Mouse (Mus musculus) ovary, postnatal 14 days (tissue): ENCODE measurements around the gene Ptp4a2.

Experiments
- DNase-seq: peaks from one replicate; pipeline ENCODE4 v3.0.0; 2022; ENCODE audit warnings: low spot score

Ptp4a2 gene

DNA sequence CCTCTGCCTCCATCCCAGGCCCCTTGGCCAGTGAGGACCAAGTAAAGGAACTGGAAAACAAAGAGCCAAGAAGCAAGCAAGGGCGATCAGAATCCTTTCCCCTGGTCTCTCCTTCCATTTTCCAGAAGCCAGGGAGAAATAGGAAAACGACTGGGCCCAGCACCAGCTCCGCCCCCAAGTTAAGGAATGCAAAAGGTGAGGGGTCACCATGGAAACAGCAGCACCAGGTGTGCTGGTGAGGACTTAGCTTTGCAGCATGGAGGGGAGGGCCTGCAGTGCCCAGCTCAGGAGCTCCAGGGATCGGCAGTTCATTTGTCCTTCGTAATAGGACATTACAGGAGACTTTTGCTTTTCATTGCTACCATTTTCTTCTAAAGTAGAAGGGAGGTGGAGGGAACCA is 13.0 kb upstream of the Ptp4a2 start:
- DNase-seq: no peak

DNA sequence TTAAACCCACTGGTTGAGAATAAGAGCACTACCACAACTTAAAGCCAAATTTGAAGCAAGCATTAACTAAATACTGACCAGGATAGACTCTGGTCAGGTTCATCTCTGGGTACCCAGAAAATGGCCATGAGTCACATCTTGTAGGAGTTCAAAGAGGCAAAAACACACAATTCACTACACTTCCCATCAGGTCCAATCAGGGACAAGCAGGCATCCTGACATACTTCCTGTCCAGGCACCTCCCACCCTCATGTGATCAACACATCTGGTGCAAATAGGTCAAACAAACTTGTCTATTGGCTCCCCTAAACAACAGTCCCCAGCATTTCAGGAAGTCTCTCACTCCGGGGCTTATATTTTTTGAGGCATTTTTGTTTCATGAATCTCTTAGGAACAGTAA is 7.7 kb upstream of the Ptp4a2 start:
- no peak for DNase-seq

DNA sequence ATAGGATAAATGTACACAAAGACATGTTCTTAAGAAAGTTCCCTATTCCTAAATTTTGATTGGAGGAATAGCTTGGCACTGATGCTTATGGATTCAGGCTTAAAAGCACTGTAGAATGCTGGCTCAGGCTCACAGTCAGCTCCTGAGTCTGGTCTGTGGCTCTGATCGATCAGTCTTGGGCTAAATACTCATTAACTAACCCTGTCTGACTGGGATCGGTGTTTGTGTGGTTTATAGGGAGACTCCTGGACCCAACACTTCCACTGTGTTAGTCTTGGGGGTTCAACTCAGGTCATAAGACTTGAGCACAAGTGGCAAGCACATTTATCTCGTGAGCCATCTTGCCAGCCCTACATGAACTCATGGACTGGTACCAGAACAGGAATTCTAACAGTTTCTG is 6.0 kb upstream of the Ptp4a2 start:
- DNase-seq: no peak

DNA sequence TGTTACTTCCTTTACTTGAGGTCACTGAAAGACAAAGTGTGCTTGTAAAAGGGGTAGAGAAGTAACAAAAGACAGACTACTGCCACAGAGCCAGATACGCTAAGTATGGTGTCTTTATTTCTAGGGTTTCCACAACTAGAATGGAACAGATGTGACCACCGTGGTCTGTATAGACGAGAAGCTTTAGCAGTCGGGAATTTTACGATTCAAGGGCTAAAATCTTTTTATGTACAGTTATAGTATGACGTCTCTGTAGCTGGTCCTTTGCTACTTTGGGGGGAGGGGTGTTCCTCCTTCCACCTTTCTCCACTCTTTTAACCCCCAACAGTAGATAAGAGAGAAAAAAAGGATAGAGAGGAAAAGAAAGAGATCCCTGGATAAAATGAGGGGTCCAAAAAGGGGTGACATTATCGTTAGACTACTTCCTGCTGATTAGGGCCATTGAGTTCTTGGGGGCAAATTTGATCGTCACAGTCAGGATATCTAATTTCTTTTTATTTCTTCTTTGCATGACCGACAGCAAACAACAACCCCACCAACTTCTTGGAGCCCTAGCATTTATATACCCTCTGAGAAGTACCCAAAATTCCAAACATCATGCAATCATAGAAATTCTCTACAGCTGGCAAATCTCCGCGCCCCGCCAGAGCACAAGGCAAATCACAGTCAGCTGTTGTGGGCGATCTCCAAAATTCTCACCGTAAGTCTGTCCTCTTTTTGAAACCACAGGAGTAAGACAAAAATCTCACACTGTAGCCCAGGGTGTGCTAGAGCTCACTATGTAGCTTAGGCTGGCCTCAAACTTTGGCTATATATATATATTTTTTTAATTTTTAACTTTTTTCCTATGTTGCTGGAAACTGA is 818 bp downstream of the Ptp4a2 start:
- no peak for DNase-seq

DNA sequence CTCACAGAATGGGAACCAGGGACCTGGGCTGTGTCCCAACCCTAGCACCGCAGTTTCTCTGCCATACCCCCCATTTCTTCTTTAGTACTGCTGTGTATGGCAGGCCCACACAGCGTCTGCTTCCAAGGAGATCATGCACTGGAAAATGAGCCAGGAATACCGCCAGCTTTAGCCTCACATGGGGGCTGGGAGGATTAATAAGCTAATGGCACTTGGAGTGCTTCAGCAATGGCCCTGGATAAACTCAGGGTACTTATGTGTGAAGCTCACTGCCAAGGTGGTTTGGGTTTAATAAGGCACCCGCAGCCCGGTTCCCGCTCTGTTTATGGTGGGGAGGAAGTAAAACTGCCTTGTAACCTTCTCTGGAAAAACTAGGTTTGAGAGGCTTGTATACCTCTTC is 6.6 kb downstream of the Ptp4a2 start:
- DNase-seq: no peak

DNA sequence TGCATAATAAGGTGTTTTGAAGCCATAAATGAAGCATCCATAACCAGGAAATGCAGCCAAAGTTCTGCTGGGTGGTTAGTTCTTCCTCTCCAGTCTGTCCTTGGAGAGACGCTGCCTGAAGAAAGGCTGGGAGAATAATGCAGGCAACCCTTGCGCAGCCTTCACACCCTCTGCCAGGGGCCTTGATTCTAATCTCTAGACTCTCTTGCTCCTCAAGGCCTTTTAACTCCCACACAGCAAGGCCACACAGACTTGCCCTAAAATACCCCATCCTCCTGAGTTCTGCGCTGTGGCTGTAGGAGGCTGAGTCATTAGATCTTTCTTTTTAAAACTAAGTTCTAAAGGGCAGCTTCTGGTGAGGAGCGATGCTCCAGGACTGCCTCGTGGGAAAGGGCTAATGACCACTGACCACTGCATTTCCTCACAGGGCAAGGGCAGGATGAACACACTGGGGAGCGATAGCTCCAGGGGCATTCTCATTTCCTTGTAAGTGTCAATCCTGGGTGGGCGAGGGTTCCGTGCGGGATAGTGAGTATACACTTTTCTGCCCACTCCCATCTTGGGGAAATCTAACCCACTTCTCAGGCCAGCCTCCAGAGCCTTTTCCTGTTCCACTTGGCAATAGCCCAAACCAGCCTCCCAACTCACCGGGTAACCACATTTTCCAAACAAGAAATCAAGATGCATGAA is 7.6 kb downstream of the Ptp4a2 start:
- DNase-seq: peak; percentile 28

DNA sequence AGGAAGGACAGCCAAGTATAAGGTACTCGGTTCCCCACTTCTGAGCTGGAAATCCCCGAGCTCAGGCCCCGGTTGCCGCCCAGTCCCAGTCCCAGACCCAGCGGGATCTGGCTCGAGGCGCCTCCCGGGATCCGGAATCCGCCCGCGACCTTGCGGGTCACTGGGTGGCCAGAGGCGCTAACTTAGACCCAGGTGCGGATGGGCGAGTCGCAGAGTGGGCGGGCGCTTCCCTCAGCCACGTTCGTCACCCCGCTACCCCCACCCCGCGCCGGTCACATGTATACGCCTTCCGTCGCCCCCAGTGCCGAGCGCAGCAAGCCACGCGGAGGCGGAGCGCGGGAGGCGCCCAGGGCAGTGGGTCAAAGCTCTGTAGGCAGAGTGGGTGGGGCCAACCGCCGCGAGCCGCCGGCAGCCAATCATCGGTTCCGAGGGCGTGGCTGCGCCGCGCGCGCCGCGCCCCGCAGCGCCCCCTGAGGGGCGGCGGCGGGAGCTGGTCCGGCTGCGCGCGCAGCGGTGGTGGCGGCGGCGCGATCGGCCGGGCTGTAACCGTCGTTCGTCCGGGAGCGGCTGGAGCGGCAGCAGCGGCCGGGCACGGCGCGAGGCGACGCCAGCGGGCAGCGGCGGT is 8.8 kb downstream of the Ptp4a2 start:
- DNase-seq: peak; percentile 91

DNA sequence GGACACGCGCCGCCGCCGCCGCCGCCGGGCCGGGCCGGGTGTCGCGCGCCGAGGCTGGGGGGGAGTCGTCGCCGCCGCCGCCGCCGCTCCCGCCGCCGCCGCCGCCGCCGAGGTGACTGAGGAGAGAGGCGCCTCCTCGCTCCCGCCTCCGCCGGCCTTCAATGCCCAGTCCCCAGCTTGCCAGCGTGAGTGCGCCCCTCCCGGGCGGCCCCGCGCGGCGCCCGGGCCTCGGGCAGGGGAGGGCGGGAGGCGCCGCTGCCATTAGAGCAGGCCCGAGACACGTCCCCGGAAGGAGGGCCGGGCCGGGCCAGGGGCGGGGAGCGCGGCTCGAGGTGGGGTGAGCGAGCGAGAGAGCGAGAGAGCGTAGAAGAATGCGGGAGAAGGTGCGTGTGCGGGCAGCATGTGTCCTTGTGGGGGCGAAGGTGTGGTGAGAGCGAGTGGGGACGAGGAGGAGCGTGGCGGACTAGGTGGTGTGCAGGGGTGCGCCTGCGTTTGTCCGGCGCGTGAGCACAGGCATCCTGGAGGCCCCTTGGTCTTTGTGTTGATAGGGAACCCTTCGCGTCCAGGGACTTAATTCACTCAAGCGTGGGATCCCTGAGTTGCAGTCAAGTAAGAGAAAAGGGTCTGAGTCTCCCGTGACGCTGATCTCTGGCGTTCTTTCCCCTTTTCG is 9.5 kb downstream of the Ptp4a2 start:
- DNase-seq: peak; percentile 68

DNA sequence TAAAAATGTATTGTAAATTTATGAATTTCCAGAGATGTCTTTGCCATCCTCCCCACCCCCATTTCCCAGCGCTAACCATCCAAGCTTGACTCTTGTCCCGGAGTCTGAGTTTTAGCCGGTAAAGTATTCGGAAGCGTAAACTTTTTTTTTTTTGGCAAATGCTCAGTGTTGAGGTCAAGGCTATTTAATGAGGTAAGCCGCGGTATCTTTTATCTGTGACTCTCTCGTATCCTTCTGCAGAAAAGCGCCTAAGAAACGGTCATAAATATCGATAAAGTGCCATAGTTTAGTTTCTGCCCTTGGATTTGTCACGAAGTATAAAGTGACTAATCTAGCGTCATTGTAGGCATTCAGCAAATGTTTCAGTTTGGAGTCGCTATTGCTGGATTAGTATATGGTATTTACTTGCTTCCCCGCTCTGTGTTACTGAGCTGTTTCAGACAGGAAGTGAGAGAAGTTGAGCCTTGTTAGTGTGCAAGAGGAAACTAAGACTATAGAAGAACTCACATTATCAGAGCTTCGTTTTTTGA is 10.1 kb downstream of the Ptp4a2 start:
- DNase-seq: no peak

DNA sequence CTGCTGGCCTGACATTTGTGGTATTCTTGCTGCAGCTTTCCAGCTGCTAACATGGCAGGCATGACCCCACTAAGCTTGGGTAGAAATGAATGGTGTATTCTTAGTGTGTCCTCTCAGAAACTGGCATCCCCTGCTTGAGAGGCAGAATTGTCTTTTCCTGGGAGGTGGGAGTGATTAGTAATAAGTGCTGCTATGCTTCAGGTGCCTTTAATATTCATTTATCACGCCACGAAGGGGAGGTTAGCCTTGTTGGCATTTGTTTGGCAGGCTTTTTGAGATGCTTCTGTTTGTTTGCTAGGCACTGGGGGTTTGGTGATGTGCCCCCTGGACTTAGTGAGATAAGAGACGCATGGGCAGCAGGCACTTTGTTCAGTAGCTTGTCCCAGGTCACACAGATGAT is 11.3 kb downstream of the Ptp4a2 start:
- DNase-seq: no peak

DNA sequence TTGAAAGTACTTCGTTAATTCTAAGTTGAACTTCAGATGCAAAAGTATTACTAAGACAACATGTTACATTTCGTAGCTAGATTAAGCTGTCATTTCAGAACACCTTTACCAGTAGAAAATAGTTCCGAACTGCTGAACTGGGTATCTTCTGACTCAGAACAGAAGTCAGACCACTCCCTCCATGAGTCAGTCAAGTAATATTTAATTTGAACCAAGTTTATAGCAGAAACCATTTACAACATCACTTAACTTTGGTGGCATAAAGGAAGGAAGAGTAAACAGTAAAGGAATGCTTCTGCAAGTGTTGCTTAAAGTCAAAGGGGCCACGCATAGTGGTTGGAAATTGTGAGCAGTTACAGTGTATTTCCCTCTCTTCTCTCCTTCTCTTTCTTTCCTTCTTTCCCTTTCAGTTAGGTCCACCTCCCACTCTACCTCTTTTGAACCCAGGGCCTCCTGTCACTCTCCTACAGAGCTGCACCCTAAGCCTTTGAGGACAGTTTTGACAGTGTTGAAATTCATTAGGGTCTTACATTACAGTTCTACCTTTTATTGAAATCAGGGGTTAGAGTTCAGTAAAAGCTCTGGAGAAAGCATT is 12.3 kb downstream of the Ptp4a2 start:
- no peak for DNase-seq

DNA sequence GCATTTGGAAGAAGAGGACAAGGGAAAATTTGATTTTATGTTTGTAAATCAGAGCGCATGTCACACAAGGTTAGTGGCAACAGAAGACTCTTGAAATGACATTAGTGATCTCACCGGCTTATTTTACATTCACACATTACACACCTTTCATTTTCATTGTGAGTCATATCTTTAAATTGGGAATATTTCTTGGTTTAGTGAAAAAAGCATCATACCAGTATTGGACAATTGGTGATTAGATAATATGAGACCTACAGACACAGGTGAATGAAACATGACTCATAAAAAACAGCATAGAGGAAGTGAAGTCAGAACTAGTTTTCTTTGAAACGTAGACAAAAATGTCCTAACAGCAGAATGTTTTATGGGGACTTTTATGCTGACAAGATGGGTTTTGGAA is 16.6 kb downstream of the Ptp4a2 start:
- no peak for DNase-seq

DNA sequence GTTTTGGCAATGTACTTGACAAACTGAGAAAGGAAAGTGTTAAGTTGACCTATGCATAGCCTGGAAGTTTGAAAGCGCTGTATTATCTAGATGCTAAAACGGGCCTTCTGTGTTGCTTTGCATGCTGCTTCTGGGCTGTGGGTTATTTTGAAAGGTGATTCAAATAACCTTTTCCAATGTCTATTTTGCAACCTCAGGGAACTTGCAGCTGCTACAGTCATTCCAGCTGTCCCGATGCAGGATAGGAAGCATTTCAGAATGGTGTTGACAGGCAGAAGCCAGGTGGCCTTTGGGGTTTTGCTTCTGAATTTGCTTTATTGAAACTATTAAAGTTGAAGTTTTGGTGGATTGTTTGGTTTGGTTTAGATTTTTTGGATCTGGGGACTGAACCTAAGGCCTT is 17.1 kb downstream of the Ptp4a2 start:
- no peak for DNase-seq

DNA sequence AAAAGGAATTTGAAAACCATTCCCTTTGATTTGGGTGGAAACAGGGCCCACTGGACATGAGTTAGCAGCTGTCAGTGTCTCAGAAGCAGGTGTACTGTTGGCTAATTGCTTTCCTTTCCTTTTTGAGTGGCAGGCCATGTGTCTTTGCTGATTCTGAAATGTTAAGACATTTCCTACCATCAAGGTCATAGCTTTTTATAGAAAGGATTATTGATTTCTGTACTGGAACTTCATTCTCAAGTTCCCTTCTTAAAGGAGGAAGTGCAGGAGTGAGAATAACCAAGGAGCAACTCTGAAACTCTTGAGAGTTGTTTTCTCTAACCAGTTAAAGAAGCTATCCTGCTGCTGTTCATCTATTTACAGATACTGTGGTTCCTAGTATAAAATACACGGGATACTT is 18.8 kb downstream of the Ptp4a2 start:
- no peak for DNase-seq

DNA sequence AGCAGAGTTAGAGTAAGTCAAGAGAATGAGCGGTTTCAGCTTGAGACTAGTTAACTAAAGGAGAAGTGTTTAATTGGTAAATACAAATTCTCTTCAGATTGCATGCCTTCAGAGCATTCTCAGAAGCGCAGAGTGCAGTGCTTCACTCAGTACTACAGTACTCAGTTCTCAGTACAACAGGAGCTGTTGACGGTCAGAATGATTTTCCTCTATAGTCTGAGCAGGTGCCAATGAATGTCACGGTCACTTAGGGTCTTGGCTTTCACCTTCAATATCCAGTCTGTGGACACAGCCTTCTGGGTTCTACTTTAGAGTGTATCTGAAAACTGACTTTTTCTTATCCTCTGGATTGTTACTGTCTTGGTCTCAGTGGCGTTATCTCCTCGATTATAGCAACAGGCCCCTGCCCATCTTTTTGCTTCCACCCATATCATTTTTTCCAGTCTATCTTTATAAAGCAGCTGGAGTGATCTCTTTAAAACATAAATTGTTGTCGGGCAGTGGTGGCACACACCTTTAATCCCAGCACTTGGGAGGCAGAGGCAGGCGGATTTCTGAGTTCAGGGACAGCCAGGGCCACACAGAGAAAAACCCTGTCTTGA is 19.4 kb downstream of the Ptp4a2 start:
- DNase-seq: no peak

DNA sequence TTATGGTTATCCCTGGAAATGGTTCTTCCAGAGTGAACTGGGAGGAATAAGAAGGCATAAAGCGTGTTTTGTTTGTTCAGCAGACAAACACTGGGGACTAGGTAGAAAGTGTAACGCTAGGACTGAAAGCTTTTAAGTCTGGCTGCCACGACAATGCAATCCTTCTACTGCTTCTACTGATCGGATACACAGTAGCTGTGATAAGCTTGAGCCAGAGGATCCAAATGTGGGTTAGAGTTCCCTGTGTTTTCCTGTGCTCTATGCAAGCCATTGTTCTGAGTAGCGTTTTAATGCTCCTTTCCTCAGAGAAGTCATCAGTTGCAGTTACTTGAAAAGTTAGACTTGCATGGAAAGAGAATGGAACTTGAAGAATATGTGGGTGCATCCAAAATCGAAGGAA is 23.6 kb downstream of the Ptp4a2 start:
- DNase-seq: no peak

DNA sequence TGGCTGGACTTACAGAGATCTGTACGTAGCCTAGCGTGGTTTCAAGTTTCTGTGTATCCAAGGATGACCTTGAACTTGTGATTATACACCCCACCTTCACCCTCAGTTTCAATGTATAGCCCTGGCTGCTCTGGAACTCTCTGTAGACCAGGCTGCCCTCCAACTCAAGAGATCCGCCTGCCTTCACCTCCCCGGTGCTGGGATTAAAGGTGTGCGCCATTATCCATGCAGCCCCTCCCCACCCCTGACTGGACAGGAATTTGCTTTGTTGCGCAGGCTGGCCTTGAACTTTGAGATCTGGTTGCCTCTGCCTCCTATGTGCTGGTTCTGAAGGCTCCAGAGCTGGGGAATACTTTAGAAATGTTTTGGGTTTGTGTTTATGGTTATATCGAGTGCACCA is 24.3 kb downstream of the Ptp4a2 start:
- DNase-seq: no peak

DNA sequence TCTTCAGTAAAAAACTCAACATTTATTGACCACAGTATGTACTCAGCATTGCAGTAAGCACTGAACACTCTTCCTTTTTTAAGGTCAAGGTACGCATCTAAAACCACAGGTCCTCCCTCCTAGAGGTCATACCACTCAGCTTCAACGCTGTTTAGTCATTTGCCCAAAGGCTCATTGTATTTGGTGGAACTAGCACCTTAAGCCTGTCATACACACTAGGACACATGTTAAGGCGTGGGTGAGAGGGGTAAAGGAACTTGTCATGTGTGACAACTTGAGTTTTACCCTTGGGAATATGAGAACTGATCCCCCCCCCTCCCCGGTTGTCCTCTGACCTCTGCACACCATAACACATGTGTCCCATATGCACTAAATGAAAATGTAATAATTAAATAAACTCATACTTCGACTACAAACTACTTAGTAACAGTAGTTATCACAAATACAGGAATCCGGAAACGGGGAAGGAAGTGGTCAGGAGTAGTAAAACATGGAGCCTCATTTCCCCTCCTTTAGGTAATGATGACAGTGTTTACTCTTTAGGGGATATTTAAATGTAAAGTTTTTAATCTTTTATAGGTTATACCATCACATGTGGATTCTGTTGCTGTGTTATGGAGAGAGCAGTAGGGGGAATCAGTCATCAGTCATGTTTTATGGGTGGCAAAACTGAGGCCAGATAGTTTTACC is 29.0 kb downstream of the Ptp4a2 start:
- no peak for DNase-seq

DNA sequence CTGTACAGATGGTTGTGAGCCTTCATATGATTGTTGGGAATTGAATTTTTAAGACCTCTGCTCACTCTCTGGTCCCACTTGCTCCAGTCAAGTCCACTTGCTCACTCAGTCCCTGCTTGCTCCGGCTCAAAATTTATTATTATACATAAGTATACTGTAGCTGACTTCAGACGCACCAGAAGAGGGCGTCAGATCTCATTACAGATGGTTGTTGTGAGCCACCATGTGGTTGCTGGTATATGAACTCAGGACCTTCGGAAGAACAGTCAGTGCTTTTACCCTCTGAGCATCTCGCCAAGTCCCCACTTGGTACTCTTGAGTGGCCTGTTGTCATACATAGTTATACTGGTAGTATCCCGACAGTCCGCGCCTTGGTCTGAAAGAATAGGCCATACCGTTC is 35.8 kb downstream of the Ptp4a2 start:
- no peak for DNase-seq

DNA sequence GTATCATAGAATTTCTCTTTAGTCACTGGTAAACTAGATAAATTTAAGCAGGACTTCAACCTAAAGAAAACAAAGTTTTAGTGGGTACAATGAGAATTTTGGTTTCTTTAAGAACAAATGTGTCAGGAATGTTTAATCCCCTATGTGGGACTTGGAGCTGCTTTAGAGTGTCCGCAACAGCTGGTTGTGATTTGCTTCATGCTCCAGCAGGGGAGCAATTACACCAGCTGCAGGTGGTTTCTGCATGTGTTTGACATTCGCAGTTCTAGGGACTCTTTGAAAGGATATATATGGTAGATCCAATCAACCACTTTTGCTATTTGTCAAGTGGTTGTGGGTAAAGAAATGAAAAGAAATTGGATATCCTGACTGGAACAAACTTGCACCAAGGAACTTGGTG is 39.5 kb downstream of the Ptp4a2 start:
- DNase-seq: no peak

DNA sequence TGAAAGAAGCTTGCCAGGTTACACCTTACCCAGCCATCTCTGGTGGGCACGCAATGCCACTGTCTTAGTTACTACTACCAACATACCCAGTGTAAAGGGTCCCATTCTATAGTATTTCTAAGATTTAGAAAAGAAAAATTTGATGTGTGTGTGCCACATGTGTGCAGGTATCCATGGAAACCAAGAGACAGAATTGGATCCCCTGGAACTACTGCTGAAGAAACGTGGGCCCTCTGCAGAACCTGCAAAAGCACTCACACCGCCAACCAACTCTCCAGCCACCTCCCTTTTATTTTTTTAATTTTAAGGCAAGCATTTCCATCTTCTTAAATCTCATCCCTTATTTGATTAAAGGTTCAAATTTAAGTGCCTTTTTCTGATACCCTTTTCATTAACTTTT is 40.8 kb downstream of the Ptp4a2 start:
- DNase-seq: no peak
